Mouse (Mus musculus) c-Kit-negative CD71-positive TER-119-positive erythroid progenitor cells, embryonic 14.5 days (primary cell): ENCODE results near the gene Naa30.

Source experiments
- DNase-seq: peaks from one replicate; pipeline ENCODE4 v3.0.0-alpha.2; 2013; ENCODE audit warnings: low read depth, low spot score

Naa30 gene

GRCm38 (mm10) chr14:49226471-49226870 is 54.4 kb downstream of the Naa30 start:
- no peak for DNase-seq

- DNase-seq: no peak
Measured at GRCm38 (mm10) chr14:49226986-49227385, 55.0 kb downstream of the Naa30 start.

GRCm38 (mm10) chr14:49231845-49232244 is 59.8 kb downstream of the Naa30 start:
- no peak for DNase-seq

GRCm38 (mm10) chr14:49234788-49235515 is 62.9 kb downstream of the Naa30 start:
- peak; percentile 20 for DNase-seq

DNA sequence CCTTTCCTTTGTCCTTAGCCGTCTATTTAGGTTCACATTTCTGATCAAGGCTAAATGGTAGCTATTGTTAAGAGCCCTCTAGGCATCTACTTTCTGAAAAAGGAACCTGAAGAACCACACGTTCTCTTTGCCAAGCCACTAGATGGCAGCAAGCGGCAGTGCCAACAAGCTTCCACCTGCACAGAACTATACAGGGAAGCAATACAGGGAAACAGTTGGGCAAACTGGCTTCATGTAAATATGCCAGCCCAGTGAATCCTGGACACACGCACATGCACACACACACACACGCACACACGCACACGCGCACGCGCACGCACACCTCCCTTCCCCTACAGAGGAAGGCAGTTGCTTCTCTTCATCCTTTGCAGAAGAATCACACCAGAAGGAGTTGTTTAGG is 66.2 kb downstream of the Naa30 start:
- no peak for DNase-seq
